Mouse (Mus musculus) neural tube, embryonic 11.5 days (tissue): ENCODE data around the gene Sp4. TPM values are rescaled to one million over a fixed set of nuclear protein-coding genes. Genes with fewer than 3 reads are reported as not detected.

ENCODE experiments used
- ATAC-seq: fragments of 200-750 bp; cut with Nextera tagmentation; 2 replicates; pipeline ENCODE4 v1.8.0; 2017; ENCODE audit warnings: moderate number of reproducible peaks, mild to moderate bottlenecking, moderate TSS enrichment, moderate library complexity; ENCODE audit not compliant: insufficient read depth, low FRiP score, low TSS enrichment
- DNase-seq: peaks from one replicate; pipeline ENCODE4 v3.0.0-alpha.2; 2015; ENCODE audit warnings: low spot score
- H3K27ac ChIP-seq: fragments of 300-500 bp; sonication (generic); 2 replicates; pipeline ENCODE4 v1.5.1; 2014; ENCODE audit warnings: low read depth, mild to moderate bottlenecking, low read length
- H3K27me3 ChIP-seq: fragments of 300-500 bp; sonication (generic); 2 replicates; pipeline ENCODE4 v1.6.1; 2014; ENCODE audit warnings: mild to moderate bottlenecking, low read length, mixed read lengths; ENCODE audit not compliant: control insufficient read depth, insufficient read depth
- H3K36me3 ChIP-seq: fragments of 300-500 bp; sonication (generic); 2 replicates; pipeline ENCODE4 v1.6.1; 2014; ENCODE audit warnings: mild to moderate bottlenecking, low read length, moderate library complexity, mixed read lengths; ENCODE audit not compliant: control insufficient read depth, insufficient read depth
- H3K4me1 ChIP-seq: fragments of 300-500 bp; sonication (generic); 2 replicates; pipeline ENCODE4 v1.6.1; 2014; ENCODE audit warnings: low read length, mixed read lengths; ENCODE audit not compliant: control insufficient read depth, insufficient read depth
- H3K4me2 ChIP-seq: fragments of 300-500 bp; sonication (generic); 2 replicates; pipeline ENCODE4 v1.6.1; 2014; ENCODE audit warnings: low read depth, mild to moderate bottlenecking, moderate library complexity
- H3K4me3 ChIP-seq: fragments of 300-500 bp; sonication (generic); 2 replicates; pipeline ENCODE4 v1.5.1; 2014; ENCODE audit warnings: low read depth, low read length
- H3K9ac ChIP-seq: fragments of 300-500 bp; sonication (generic); 2 replicates; pipeline ENCODE4 v1.6.1; 2014; ENCODE audit warnings: mild to moderate bottlenecking, low read length
- H3K9me3 ChIP-seq: fragments of 300-500 bp; sonication (generic); 2 replicates; pipeline ENCODE4 v1.6.1; 2016; ENCODE audit warnings: low read length; ENCODE audit not compliant: control insufficient read depth
- WGBS: fragments of 180-500 bp; shearing (Covaris S2); extraction: QIAGEN DNeasy Blood & Tissue Kit; methylation state at CpG from one replicate; pipeline ENCODE4 v1.1.7; 2014; 5-methylcytosine and 5-hydroxymethylcytosine counted together
- polyA plus RNA-seq: library from polyadenylated mRNA; unstranded; fragments of >200 nt; fragmentation: Nextera tagmentation; extraction: Ambion mirVana; gene quantifications from 2 replicates; pipeline ENCODE4 v1.2.1, GENCODE M21; 2014

Gene Sp4
- 17.4 and 19.0 TPM in 2 replicates for polyA plus RNA-seq

- Histone ChIP-seq H3K9me3 (no peaks in the 10 kb centered on the region), H3K4me2 (peak within 1 kb of the TSS; percentile 63), H3K4me3 (peak within 1 kb of the TSS; percentile 73), H3K9ac (peak within 1 kb of the TSS; percentile 67), H3K36me3 (no peaks in the 10 kb centered on the region), H3K27me3 (no peaks in the 10 kb centered on the region), H3K4me1 (peaks cover 17% of the 10 kb centered on the region), H3K27ac (peak within 1 kb of the TSS; percentile 88)
- DNase-seq (peak; percentile 94), ATAC-seq (peak; percentile 87)
- 0% methylated on average over 46 of the region's 78 CpGs for WGBS
Observed at GRCm38 (mm10) chr12:118301072-118301865, at the start of gene Sp4. TSS of gene Sp4 (minus strand) at chr12:118301440.

- H3K4me3 ChIP-seq, result no peak overlapping the region
- H3K9ac ChIP-seq, result no peak overlapping the region
- no peaks in the 10 kb centered on the region for H3K27me3 ChIP-seq
- no peaks in the 10 kb centered on the region for H3K4me1 ChIP-seq
- DNase-seq (no peak), ATAC-seq (no peak)
- no peaks in the 10 kb centered on the region for H3K36me3 ChIP-seq
- H3K27ac ChIP-seq, result no peak overlapping the region
- no peaks in the 10 kb centered on the region for H3K9me3 ChIP-seq
- WGBS, result 82% methylated on average over 2 of the region's 2 CpGs
- no peak overlapping the region for H3K4me2 ChIP-seq
Observed at GRCm38 (mm10) chr12:118339107-118339506, 37.9 kb upstream of the Sp4 start.

- DNase-seq (no peak), ATAC-seq (no peak)
- H3K4me3 ChIP-seq, result no peak overlapping the region
- H3K4me2 ChIP-seq, result no peak overlapping the region
- H3K36me3 ChIP-seq, result no peaks in the 10 kb centered on the region
- WGBS, result 84% methylated on average over 2 of the region's 2 CpGs
- no peaks in the 10 kb centered on the region for H3K4me1 ChIP-seq
- no peak overlapping the region for H3K9ac ChIP-seq
- no peak overlapping the region for H3K27ac ChIP-seq
- no peaks in the 10 kb centered on the region for H3K27me3 ChIP-seq
- no peaks in the 10 kb centered on the region for H3K9me3 ChIP-seq
Observed at GRCm38 (mm10) chr12:118338243-118338642, 37.0 kb upstream of the Sp4 start.

- Histone ChIP-seq H3K9me3 (no peaks in the 10 kb centered on the region), H3K9ac (no peak overlapping the region), H3K36me3 (no peaks in the 10 kb centered on the region), H3K4me1 (no peaks in the 10 kb centered on the region), H3K4me2 (no peak overlapping the region), H3K4me3 (no peak overlapping the region), H3K27ac (no peak overlapping the region), H3K27me3 (no peaks in the 10 kb centered on the region)
- WGBS, result 90% methylated on average over 3 of the region's 3 CpGs
- ATAC-seq (no peak), DNase-seq (no peak)
Observed at GRCm38 (mm10) chr12:118337291-118337690, 36.1 kb upstream of the Sp4 start.

- Histone ChIP-seq H3K9me3 (no peaks in the 10 kb centered on the region), H3K27me3 (no peaks in the 10 kb centered on the region), H3K4me1 (no peaks in the 10 kb centered on the region), H3K4me2 (no peak overlapping the region), H3K9ac (no peak overlapping the region), H3K4me3 (no peak overlapping the region), H3K36me3 (no peaks in the 10 kb centered on the region), H3K27ac (no peak overlapping the region)
- WGBS, result 94% methylated on average over 6 of the region's 6 CpGs
- ATAC-seq, result no peak
- no peak for DNase-seq
Observed at GRCm38 (mm10) chr12:118328739-118329249, 27.6 kb upstream of the Sp4 start.

- Histone ChIP-seq H3K27me3 (no peaks in the 10 kb centered on the region), H3K36me3 (no peaks in the 10 kb centered on the region), H3K9ac (no peak overlapping the region), H3K4me3 (no peak overlapping the region), H3K4me2 (no peak overlapping the region), H3K27ac (no peak overlapping the region), H3K4me1 (no peaks in the 10 kb centered on the region), H3K9me3 (no peaks in the 10 kb centered on the region)
- WGBS, result 92% methylated on average over 2 of the region's 2 CpGs
- DNase-seq (no peak), ATAC-seq (no peak)
Observed at GRCm38 (mm10) chr12:118327566-118327965, 26.3 kb upstream of the Sp4 start.

GRCm38 (mm10) chr12:118326161-118326560 is 24.9 kb upstream of the Sp4 start:
- Histone ChIP-seq H3K4me1 (no peaks in the 10 kb centered on the region), H3K27me3 (no peaks in the 10 kb centered on the region), H3K4me3 (no peak overlapping the region), H3K27ac (no peak overlapping the region), H3K9ac (no peak overlapping the region), H3K9me3 (no peaks in the 10 kb centered on the region), H3K36me3 (no peaks in the 10 kb centered on the region), H3K4me2 (no peak overlapping the region)
- DNase-seq (no peak), ATAC-seq (no peak)
- 99% methylated on average over 2 of the region's 2 CpGs for WGBS

- Histone ChIP-seq H3K9ac (no peak overlapping the region), H3K4me1 (no peaks in the 10 kb centered on the region), H3K4me3 (no peak overlapping the region), H3K9me3 (no peaks in the 10 kb centered on the region), H3K27me3 (no peaks in the 10 kb centered on the region), H3K27ac (no peak overlapping the region), H3K4me2 (no peak overlapping the region), H3K36me3 (no peaks in the 10 kb centered on the region)
- ATAC-seq (no peak), DNase-seq (no peak)
Observed at GRCm38 (mm10) chr12:118320076-118320475, 18.8 kb upstream of the Sp4 start.

GRCm38 (mm10) chr12:118314477-118314845 is 13.2 kb upstream of the Sp4 start:
- Histone ChIP-seq H3K9ac (no peak overlapping the region), H3K27me3 (no peaks in the 10 kb centered on the region), H3K27ac (no peak overlapping the region), H3K4me2 (no peak overlapping the region), H3K9me3 (no peaks in the 10 kb centered on the region), H3K4me1 (no peaks in the 10 kb centered on the region), H3K36me3 (no peaks in the 10 kb centered on the region), H3K4me3 (no peak overlapping the region)
- 43% methylated on average over 2 of the region's 2 CpGs for WGBS
- ATAC-seq (no peak), DNase-seq (no peak)
